Mouse (Mus musculus) embryonic facial prominence, embryonic 11.5 days (tissue): ENCODE results near the gene Stag1. TPM values are rescaled to one million over a fixed set of nuclear protein-coding genes. Genes with fewer than 3 reads are reported as not detected.
A peak's percentile ranks its signal among the peaks of the same experiment; 100 is the strongest.

ENCODE experiments used
- ATAC-seq: fragments of 200-750 bp; cut with Nextera tagmentation; replicated peaks from 2 replicates; pipeline ENCODE4 v1.8.0; 2017; ENCODE audit warnings: low read depth; ENCODE audit not compliant: insufficient number of reproducible peaks, low FRiP score, low TSS enrichment
- DNase-seq: peaks from one replicate; pipeline ENCODE4 v3.0.0-alpha.2; 2015; ENCODE audit warnings: low spot score
- H3K27ac ChIP-seq: fragments of 300-500 bp; sonication (generic); replicated peaks from 2 replicates; pipeline ENCODE4 v1.5.1; 2014; ENCODE audit warnings: mild to moderate bottlenecking, low read depth, low read length, control low read depth
- H3K27me3 ChIP-seq: fragments of 300-500 bp; sonication (generic); 2 replicates; pipeline ENCODE4 v1.6.1; 2014; ENCODE audit warnings: mild to moderate bottlenecking, low read length, moderate library complexity, mixed read lengths; ENCODE audit not compliant: control insufficient read depth, insufficient read depth
- H3K36me3 ChIP-seq: fragments of 300-500 bp; sonication (generic); replicated peaks from 2 replicates; pipeline ENCODE4 v1.6.1; 2014; ENCODE audit warnings: low read depth, mild to moderate bottlenecking, low read length, moderate library complexity, mixed read lengths; ENCODE audit not compliant: control insufficient read depth, insufficient read depth
- H3K4me1 ChIP-seq: fragments of 300-500 bp; sonication (generic); 2 replicates; pipeline ENCODE4 v1.6.1; 2014; ENCODE audit warnings: low read length, mixed read lengths; ENCODE audit not compliant: control insufficient read depth, insufficient read depth
- H3K4me2 ChIP-seq: fragments of 300-500 bp; sonication (generic); 2 replicates; pipeline ENCODE4 v1.6.1; 2014; ENCODE audit warnings: low read depth, mild to moderate bottlenecking, control low read depth, low read length, moderate library complexity
- H3K4me3 ChIP-seq: fragments of 300-500 bp; sonication (generic); 2 replicates; pipeline ENCODE4 v1.5.1; 2014; ENCODE audit warnings: low read depth, low read length, control low read depth
- H3K9ac ChIP-seq: fragments of 300-500 bp; sonication (generic); replicated peaks from 2 replicates; pipeline ENCODE4 v1.6.1; 2014; ENCODE audit warnings: mild to moderate bottlenecking, control low read depth, low read length
- H3K9me3 ChIP-seq: fragments of 300-500 bp; sonication (generic); replicated peaks from 2 replicates; pipeline ENCODE4 v1.6.1; 2016; ENCODE audit warnings: mild to moderate bottlenecking, low read length, inconsistent platforms, mixed read lengths; ENCODE audit not compliant: control insufficient read depth
- WGBS: fragments of 180-500 bp; shearing (Covaris S2); extraction: QIAGEN DNeasy Blood & Tissue Kit; methylation state at CpG from one replicate; pipeline ENCODE4 v1.1.7; 2014; 5-methylcytosine and 5-hydroxymethylcytosine counted together
- polyA plus RNA-seq: library from polyadenylated mRNA; unstranded; fragments of >200 nt; fragmentation: Nextera tagmentation; extraction: Ambion mirVana; gene quantifications from 2 replicates; pipeline ENCODE4 v1.2.1, GENCODE M21; 2014

Gene Stag1
- 54.9 and 61.7 TPM in 2 replicates for polyA plus RNA-seq

DNA sequence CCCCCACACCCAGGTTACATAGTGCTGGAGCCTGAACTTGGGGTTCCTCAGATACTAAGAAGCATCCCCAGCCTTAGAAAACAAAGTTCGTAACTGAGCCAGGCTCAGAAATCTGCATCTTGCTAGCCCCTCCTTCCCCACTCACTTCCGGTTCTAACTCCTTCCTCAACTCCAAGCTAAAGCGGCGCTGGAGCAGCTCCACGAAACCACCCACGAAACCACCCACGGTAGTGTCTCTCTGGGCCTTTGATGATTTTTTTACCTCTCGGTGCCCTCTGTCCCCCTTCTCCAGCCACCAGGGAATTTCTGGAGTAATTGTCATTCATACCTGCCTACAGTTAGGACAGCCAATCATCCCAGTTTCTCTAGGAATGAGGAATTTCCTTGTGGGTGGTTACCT, at the start of gene Stag1:
TSS of gene Stag1 (plus strand) at position 253 of the 400 bp plus-strand sequence.
- Histone ChIP-seq H3K4me3 (no peak within 1 kb of the TSS), H3K9ac (no peak within 1 kb of the TSS), H3K27me3 (no peaks in the 10 kb centered on the region), H3K4me2 (no peak within 1 kb of the TSS), H3K27ac (no peak within 1 kb of the TSS), H3K36me3 (no peaks in the 10 kb centered on the region), H3K9me3 (no peaks in the 10 kb centered on the region), H3K4me1 (no peaks in the 10 kb centered on the region; the same call in 1 of the 2 replicates)
- 84% methylated on average over 8 of the region's 8 CpGs for WGBS
- DNase-seq (no peak), ATAC-seq (no peak)

GRCm38 (mm10) chr9:100548313-100548712, 49.3 kb upstream of the Stag1 start:
- no peak overlapping the region for H3K4me2 ChIP-seq
- H3K27me3 ChIP-seq: no peaks in the 10 kb centered on the region
- H3K9ac ChIP-seq: no peak overlapping the region
- WGBS: 81% methylated on average over 2 of the region's 2 CpGs
- H3K4me1 ChIP-seq: no peaks in the 10 kb centered on the region
- no peaks in the 10 kb centered on the region for H3K9me3 ChIP-seq
- ATAC-seq: no peak
- DNase-seq: peak; percentile 15
- H3K36me3 ChIP-seq: no peaks in the 10 kb centered on the region
- H3K27ac ChIP-seq: no peak overlapping the region
- no peak overlapping the region for H3K4me3 ChIP-seq

- no peak overlapping the region for H3K4me3 ChIP-seq
Measured at GRCm38 (mm10) chr9:100555686-100556085, 41.9 kb upstream of the Stag1 start.

DNA sequence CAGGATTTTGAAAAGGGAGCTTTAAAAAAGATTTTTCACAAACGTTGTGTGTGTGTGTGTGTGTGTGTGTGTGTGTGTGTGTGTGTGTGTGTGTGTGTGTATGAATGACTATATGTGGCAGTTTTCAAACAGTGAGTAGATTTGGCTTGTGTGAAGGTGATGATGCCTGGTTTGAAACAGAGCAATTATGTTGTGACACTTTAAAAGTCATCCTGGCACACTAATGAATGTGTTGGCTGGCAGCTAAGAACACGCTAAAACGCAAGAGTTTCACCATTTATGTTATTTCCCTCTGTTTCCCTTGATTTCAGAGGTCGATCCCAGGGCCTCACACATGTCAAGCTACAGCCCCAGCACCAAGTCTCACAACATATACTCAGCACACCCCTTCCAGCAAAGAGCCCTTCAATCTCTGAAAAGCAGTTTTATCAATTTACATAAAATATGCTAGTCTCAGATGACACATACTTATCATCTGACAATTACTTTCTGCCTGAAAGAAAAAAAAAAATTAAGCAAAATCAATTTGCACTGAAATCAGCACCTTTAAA, 39.5 kb upstream of the Stag1 start:
- H3K9me3 ChIP-seq: no peaks in the 10 kb centered on the region
- no peak overlapping the region for H3K4me3 ChIP-seq
- no peak overlapping the region for H3K27ac ChIP-seq
- DNase-seq: no peak
- H3K4me1 ChIP-seq: no peaks in the 10 kb centered on the region
- WGBS: 80% methylated on average over 4 of the region's 4 CpGs
- no peaks in the 10 kb centered on the region for H3K36me3 ChIP-seq
- H3K27me3 ChIP-seq: no peaks in the 10 kb centered on the region
- no peak overlapping the region for H3K4me2 ChIP-seq
- H3K9ac ChIP-seq: no peak overlapping the region
- no peak for ATAC-seq

More at GRCm38 (mm10) chr9:100555686-100556085, 41.9 kb upstream of the Stag1 start:
- Histone ChIP-seq H3K9ac (no peak overlapping the region), H3K4me2 (no peak overlapping the region), H3K27ac (no peak overlapping the region), H3K36me3 (no peaks in the 10 kb centered on the region), H3K27me3 (no peaks in the 10 kb centered on the region), H3K9me3 (no peaks in the 10 kb centered on the region), H3K4me1 (no peaks in the 10 kb centered on the region)
- peak; percentile 4 for DNase-seq
- no peak for ATAC-seq
- WGBS: 65% methylated on average over 5 of the region's 5 CpGs

- Histone ChIP-seq H3K4me1 (no peaks in the 10 kb centered on the region), H3K9me3 (no peaks in the 10 kb centered on the region), H3K27ac (no peak overlapping the region), H3K4me2 (no peak overlapping the region), H3K36me3 (no peaks in the 10 kb centered on the region), H3K27me3 (no peaks in the 10 kb centered on the region), H3K9ac (no peak overlapping the region), H3K4me3 (no peak overlapping the region)
- DNase-seq (no peak), ATAC-seq (no peak)
Measured at GRCm38 (mm10) chr9:100558991-100559390, 38.6 kb upstream of the Stag1 start.

DNA sequence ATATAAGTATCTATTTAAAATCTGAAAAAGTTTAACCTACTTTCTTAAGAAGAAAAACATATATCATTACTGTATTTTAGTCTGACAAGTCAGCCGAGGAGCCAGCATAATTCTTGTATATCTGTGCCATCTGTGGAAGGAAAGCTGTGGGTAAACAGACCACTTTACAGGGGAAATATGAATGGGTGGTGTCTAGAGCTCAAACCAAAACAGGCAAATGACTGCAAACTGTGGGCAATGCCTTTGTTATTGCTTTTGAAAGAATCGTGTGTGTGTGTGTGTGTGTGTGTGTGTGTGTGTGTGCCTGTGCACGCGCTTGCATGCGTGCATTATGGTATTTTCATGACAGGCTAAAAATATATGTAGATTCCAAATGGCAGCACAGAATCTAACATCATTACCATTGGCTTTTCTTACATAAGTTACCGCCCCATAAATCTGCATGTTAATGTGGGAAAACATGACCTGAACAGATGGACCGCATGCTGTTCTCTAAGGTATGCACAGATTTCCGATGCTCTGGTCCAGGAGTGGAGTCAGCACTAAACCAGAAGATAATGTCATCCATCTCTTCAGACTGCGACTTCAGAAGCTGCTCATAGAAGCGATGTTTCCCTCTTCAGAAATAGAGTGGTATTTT, 37.2 kb upstream of the Stag1 start:
- no peak overlapping the region for H3K4me2 ChIP-seq
- no peak overlapping the region for H3K27ac ChIP-seq
- DNase-seq: no peak
- H3K9ac ChIP-seq: no peak overlapping the region
- no peaks in the 10 kb centered on the region for H3K36me3 ChIP-seq
- no peaks in the 10 kb centered on the region for H3K27me3 ChIP-seq
- no peak overlapping the region for H3K4me3 ChIP-seq
- H3K9me3 ChIP-seq: no peaks in the 10 kb centered on the region
- no peaks in the 10 kb centered on the region for H3K4me1 ChIP-seq
- ATAC-seq: no peak
- WGBS: 88% methylated on average over 10 of the region's 10 CpGs

DNA sequence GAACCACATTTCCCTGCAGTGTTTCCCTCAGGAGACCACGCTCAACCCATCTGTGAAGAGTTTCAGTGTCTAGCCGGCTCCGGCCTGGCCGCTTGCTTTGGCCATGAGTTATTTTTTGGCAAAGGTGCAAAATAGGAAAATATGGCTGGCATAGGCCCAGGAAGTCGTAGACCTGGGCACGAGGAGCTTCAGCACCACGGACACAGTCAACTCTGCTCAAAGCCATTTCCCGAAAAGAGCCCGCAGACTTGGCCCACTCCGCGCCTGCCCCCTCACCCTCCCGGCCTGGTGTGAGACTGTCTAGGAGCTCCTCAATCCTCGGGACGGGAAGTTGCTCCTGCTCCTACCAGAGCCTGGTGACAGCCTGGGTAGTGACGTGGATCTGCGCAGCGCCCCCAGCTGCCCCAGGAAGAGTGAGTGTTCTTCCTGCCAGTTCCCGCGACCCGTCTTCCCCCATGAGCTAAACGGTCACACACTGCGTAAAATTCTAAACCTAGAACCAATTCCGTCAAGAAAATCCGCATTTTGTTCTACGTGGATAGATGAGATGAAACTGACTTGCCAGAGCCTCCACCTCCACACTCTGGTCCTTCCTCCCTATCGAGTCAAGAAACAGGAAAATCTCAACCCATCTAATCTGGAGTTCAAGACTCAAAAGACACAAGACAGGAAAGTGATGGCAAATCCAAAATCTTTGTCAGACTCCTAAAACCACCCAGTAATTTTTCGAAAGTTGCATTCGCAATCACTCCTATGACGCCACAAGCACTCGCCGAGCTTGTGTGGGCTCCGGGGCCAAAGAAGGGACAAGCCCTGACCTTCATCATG, 27.6 kb upstream of the Stag1 start:
- Histone ChIP-seq H3K4me1 (no peaks in the 10 kb centered on the region; the same call in 1 of the 2 replicates), H3K4me3 (peak overlapping the region; percentile 56), H3K27ac (no peak overlapping the region), H3K9ac (peak overlapping the region; percentile 61), H3K36me3 (no peaks in the 10 kb centered on the region), H3K4me2 (peak overlapping the region; percentile 84), H3K27me3 (no peaks in the 10 kb centered on the region), H3K9me3 (no peaks in the 10 kb centered on the region)
- ATAC-seq: peak; percentile 51; the same call in 1 of the 2 replicates
- peak; percentile 46 for DNase-seq
- 12% methylated on average over 32 of the region's 32 CpGs for WGBS
